Mouse (Mus musculus) common myeloid progenitor, adult 5-6 weeks (primary cell): ENCODE measurements around the gene Col5a3. TPM values are rescaled to one million over a fixed set of nuclear protein-coding genes. Genes with fewer than 3 reads are reported as not detected.

Source experiments
- total RNA-seq: library from RNA; stranded (forward); fragments of 200-1000, 187-1606 nt; gene quantifications from 2 replicates; pipeline ENCODE4 v1.2.3, GENCODE M21; 2017

The Col5a3 gene
- total RNA-seq, 1 experiment from 2014 or later, result 0.27 TPM

Other genes starting within 250 kb of the Col5a3 start
- gene Zfp846, start 233.8 kb downstream of the Col5a3 start, total RNA-seq, result 5.2 and 8.8 TPM in 2 replicates
- gene Ubl5, start 172.2 kb downstream of the Col5a3 start, total RNA-seq, result 87.1 and 102 TPM in 2 replicates
- gene Fbxl12, start 170.3 kb downstream of the Col5a3 start, total RNA-seq, result 6.5 and 8.2 TPM in 2 replicates
- gene Pin1, start 163.0 kb downstream of the Col5a3 start, total RNA-seq, result 9.5 and 16.3 TPM in 2 replicates
- gene Olfm2, start 68.7 kb downstream of the Col5a3 start, total RNA-seq, result not detected in 2 replicates
- gene Rdh8, start 3.4 kb upstream of the Col5a3 start, total RNA-seq, result not detected in 2 replicates
- 25.7 and 27.9 TPM in 2 replicates for gene A230050P20Rik, start 53.6 kb upstream of the Col5a3 start, total RNA-seq
- 0.50 and 1.7 TPM in 2 replicates for gene Angptl6, start 64.7 kb upstream of the Col5a3 start, total RNA-seq
- gene Ppan, start 73.1 kb upstream of the Col5a3 start, total RNA-seq, result 140 and 152 TPM in 2 replicates
- 188 and 215 TPM in 2 replicates for gene Eif3g, start 83.6 kb upstream of the Col5a3 start, total RNA-seq
- gene Dnmt1, start 144.8 kb upstream of the Col5a3 start, total RNA-seq, result 271 and 309 TPM in 2 replicates
- 1.4 and 2.2 TPM in 2 replicates for gene S1pr2, start 161.7 kb upstream of the Col5a3 start, total RNA-seq
- 33.0 and 35.8 TPM in 2 replicates for gene Mrpl4, start 187.7 kb upstream of the Col5a3 start, total RNA-seq
- 9.1 and 14.8 TPM in 2 replicates for gene Icam1, start 200.9 kb upstream of the Col5a3 start, total RNA-seq
- gene Icam4, start 214.3 kb upstream of the Col5a3 start, total RNA-seq, result 11.5 and 28.9 TPM in 2 replicates
- not detected in 2 replicates for gene Icam5, start 217.0 kb upstream of the Col5a3 start, total RNA-seq